Mouse (Mus musculus): Measurements from ENCODE around the gene Tmem247. TPM values are rescaled to one million over a fixed set of nuclear protein-coding genes. Genes with fewer than 3 reads are reported as not detected.

Tmem247 gene
- polyA plus RNA-seq, 1 experiment from 2014 or later = not detected

DNA sequence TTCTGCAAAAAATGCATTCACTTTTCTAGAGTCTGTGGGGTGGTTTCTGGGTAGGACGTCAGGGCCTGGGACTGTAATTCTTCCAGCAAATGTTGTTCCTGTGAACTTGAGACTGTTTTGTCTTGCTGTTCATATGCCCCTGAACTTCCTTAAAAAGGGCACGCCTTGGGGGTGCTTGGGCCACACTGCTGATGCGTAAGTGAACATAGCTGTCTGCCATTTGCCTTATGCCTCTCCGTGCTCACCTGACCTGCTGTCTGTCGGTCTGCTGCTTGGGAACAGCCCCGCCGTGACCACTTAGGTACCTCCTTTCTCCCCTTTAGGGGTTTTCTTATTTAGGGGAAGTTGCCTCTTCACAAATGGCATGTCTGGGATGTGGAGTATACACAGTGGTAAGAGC lies 54.7 kb downstream of the Tmem247 start:
- H3K9ac ChIP-seq = no peak overlapping the region
- no peak for ATAC-seq (ENCODE audit: insufficient number of reproducible peaks, low FRiP score, low TSS enrichment, low read depth)
- no peak overlapping the region for H3K4me3 ChIP-seq (replicated peaks)
- peaks cover 32% of the 10 kb centered on the region for H3K4me1 ChIP-seq
- no peak overlapping the region for H3K27ac ChIP-seq (replicated peaks)
- no peak overlapping the region for H3K4me2 ChIP-seq (replicated peaks)
- H3K9me3 ChIP-seq (replicated peaks) = no peaks in the 10 kb centered on the region
- H3K36me3 ChIP-seq = peaks cover 47% of the 10 kb centered on the region
- WGBS = 78% methylated on average over 7 of the region's 7 CpGs
- no peaks in the 10 kb centered on the region for H3K27me3 ChIP-seq

Other genes with a start within 250 kb of the Tmem247 start
- gene Epas1, start 163.6 kb upstream of the Tmem247 start, polyA plus RNA-seq (2015; fragmentation: Nextera tagmentation; extraction: Ambion mirVana) = 6.0 and 9.8 TPM in 2 replicates
- not detected in 2 replicates for gene Atp6v1e2, start 30.5 kb downstream of the Tmem247 start, polyA plus RNA-seq (2015; fragmentation: Nextera tagmentation; extraction: Ambion mirVana)
- gene Rhoq, start 45.7 kb downstream of the Tmem247 start, polyA plus RNA-seq (2015; fragmentation: Nextera tagmentation; extraction: Ambion mirVana) = 24.2 and 28.1 TPM in 2 replicates
- gene Pigf, start 108.1 kb downstream of the Tmem247 start, polyA plus RNA-seq (2015; fragmentation: Nextera tagmentation; extraction: Ambion mirVana) = 25.6 and 28.4 TPM in 2 replicates
- gene Cript, start 108.2 kb downstream of the Tmem247 start, polyA plus RNA-seq (2015; fragmentation: Nextera tagmentation; extraction: Ambion mirVana) = 114 and 117 TPM in 2 replicates
- 20.6 and 21.3 TPM in 2 replicates for gene Socs5, start 190.3 kb downstream of the Tmem247 start, polyA plus RNA-seq (2015; fragmentation: Nextera tagmentation; extraction: Ambion mirVana)

Measured in embryonic facial prominence, embryonic 15.5 days (tissue).